Mouse (Mus musculus): Measurements from ENCODE around the gene Fam13c. TPM values are rescaled to one million over a fixed set of nuclear protein-coding genes. Genes with fewer than 3 reads are reported as not detected.

Fam13c gene
- total RNA-seq, 1 experiment from 2014 or later: not detected

DNA sequence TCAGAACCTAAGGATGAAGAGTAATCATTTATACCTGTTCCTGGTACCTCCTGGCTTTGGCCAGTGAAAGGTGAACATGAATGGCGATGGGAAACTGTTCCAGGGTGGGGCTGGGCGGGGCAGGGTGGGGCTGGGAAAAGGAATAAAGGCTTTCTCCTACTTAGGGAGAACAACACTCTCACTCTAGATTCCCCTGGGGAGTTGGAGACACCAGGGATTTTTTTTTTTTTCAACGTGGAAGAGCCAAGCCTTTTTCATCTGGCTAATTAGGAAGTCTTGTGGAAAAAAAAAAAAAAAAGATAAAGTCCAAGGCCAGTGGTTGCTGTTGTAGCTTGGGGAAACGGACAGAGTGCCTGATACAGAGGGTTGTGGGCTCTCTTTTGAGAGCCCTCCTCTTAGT is 7.5 kb downstream of the Fam13c start:
- ATAC-seq (replicated peaks in 1 of 2; ENCODE audit: insufficient read depth in 1 of 2, low FRiP score in 2 of 2, low TSS enrichment in 1 of 2, low read depth in 1 of 2, poor library complexity in 2 of 2, severe bottlenecking in 2 of 2): no peak

DNA sequence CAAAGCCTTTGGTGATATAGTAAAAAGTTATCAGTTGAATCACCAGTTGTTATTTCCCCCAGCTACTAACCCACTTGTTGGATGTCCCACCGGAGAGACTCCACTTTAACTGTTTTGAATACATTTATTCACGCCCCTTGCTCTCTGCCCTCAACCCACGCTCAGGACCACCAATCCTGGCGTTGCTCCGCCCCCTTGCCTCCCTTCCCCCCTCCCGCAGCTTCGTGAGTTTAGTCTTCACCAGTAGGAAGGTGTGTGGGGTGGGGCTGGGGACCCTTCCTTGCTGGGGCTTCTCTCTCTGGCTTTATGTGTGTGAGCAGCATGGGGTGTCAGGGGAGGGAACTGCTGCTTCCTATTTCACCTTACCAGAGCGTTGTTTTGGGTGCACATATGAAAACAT is 8.9 kb downstream of the Fam13c start:
- ATAC-seq (replicated peaks in 1 of 2; ENCODE audit: insufficient read depth in 1 of 2, low FRiP score in 2 of 2, low TSS enrichment in 1 of 2, low read depth in 1 of 2, poor library complexity in 2 of 2, severe bottlenecking in 2 of 2): no peak

DNA sequence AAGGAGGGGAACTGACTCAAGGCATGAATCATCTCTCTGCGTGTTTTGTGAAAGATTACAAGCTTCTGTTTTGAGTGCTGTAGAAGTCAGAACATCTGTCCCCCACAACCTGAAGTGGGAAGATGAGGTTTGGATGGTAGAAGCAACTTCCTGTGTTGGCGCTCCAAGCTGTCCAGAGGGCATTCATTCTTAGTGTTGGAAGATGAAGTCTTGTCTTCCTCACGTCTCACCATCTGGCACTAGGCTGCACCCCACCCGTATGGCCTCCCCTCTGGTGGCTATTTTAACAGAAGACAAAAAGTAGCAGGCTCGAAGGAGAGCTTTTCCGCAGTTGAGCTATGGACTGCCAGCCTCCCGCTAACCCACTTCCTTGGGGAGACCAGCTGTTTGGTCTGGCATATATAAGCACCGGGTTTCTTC is 15.6 kb downstream of the Fam13c start:
- ATAC-seq (replicated peaks in 1 of 2; ENCODE audit: insufficient read depth in 1 of 2, low FRiP score in 2 of 2, low TSS enrichment in 1 of 2, low read depth in 1 of 2, poor library complexity in 2 of 2, severe bottlenecking in 2 of 2): no peak

DNA sequence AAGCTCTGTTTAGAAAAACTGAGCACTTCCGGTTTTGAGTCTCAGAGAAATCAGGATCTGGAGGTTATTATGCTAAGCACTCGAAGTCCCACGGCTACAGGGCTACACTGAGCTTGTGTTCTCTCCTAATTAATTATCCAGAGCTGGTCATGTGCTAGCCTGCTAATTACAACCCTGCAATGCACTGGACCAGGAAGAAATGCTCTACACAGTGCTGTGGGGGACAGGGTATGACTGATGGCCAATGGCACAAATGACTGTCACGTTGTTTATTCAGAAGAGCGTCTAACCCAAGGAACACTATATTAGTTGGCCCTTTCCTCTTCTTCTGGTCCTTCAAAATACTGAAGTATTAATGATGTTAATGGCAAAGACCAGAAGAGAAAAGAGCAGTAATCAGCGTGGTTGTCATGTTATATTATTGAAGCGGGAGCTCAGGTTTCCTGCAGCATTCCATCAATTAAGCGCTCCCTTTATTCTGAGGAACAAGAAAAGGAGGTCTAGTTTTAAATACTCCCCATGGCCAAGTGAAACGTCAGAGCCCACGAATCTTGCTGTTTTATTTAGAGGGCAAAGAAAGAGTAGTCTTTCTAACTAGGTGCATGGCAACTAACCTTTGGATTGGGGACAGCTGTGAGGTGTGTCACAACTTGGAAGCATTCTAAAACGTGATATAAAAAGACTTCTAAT is 18.4 kb downstream of the Fam13c start:
- ATAC-seq (replicated peaks in 1 of 2; ENCODE audit: insufficient read depth in 1 of 2, low FRiP score in 2 of 2, low TSS enrichment in 1 of 2, low read depth in 1 of 2, poor library complexity in 2 of 2, severe bottlenecking in 2 of 2): no peak

DNA sequence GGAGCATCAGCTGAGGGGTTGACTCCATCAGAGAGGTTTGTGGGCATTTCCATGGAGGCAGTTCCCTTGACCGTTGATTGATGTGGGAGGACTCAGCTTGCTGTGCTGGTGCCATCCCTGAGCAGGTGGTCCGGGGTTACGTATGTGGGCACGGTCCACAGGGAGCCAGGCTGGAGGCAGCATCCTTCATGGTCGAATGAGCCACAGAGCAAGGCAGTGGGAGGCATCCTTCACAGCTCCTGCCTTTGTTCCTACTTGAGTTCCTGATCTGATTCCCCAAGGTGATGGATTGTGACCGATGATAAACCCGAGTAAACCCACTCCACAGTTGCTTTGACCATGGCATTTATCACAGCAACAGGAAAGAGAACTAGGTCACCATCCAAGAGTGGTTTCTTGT is 25.4 kb downstream of the Fam13c start:
- no peak for ATAC-seq (replicated peaks in 1 of 2; ENCODE audit: insufficient read depth in 1 of 2, low FRiP score in 2 of 2, low TSS enrichment in 1 of 2, low read depth in 1 of 2, poor library complexity in 2 of 2, severe bottlenecking in 2 of 2)

DNA sequence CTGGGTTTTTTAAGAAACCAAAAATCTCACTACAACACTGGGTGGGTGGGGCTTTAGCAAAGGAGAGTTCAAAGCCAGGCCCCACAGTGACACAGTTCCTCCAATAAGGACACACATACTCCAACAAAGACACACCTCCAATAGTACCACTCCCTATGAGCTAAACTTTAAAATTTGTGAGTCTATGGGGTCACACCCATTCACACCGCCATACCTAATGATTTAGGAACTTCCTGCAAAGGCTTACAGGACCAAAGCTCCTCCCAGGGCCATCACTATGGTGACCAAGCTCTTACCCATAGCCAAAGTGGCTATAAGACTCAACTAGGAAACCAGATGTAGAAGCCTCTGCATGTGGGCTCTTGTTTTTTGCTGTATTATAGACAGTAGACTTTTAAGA is 30.6 kb downstream of the Fam13c start:
- no peak for ATAC-seq (replicated peaks in 1 of 2; ENCODE audit: insufficient read depth in 1 of 2, low FRiP score in 2 of 2, low TSS enrichment in 1 of 2, low read depth in 1 of 2, poor library complexity in 2 of 2, severe bottlenecking in 2 of 2)

DNA sequence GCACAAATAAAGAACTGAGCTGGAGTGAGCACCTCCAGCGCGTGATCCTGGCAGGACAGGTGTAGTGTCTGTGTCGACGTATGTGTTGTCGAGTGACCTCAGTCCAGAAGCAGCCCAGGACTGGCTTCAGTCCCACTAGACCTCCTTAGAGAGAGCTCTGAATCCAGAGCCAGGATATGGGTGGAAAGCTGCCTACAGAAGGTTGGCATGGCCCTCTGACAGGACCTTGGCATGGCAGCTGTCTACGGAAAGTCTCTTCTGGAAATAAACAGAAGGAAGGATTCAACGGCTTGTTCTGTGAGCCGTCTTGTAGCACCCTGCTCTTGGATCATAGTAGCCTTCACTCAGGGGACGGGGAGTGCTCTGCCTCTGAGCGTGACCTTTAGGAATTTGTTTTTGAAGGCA is 37.5 kb downstream of the Fam13c start:
- ATAC-seq (replicated peaks in 1 of 2; ENCODE audit: insufficient read depth in 1 of 2, low FRiP score in 2 of 2, low TSS enrichment in 1 of 2, low read depth in 1 of 2, poor library complexity in 2 of 2, severe bottlenecking in 2 of 2): no peak

DNA sequence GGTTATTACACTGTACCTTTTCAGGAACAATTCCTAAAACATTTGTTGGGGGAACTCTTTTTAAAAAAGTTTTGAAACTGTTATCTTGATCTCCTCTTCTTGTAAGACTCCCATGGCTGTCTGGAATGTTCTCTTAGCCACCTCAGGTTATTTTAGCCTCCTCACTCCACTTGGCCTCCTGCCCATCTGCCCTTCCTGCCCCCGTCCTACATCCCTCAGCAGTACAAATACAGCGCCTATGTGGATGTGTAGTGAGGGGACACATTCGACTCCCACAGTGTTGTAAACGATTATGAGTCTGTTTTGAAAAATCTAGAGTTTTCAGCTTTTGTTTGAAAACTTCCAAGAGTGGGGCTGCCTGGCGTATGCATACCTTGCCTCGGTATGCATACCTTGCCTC is 43.5 kb downstream of the Fam13c start:
- ATAC-seq (replicated peaks in 1 of 2; ENCODE audit: insufficient read depth in 1 of 2, low FRiP score in 2 of 2, low TSS enrichment in 1 of 2, low read depth in 1 of 2, poor library complexity in 2 of 2, severe bottlenecking in 2 of 2): no peak

DNA sequence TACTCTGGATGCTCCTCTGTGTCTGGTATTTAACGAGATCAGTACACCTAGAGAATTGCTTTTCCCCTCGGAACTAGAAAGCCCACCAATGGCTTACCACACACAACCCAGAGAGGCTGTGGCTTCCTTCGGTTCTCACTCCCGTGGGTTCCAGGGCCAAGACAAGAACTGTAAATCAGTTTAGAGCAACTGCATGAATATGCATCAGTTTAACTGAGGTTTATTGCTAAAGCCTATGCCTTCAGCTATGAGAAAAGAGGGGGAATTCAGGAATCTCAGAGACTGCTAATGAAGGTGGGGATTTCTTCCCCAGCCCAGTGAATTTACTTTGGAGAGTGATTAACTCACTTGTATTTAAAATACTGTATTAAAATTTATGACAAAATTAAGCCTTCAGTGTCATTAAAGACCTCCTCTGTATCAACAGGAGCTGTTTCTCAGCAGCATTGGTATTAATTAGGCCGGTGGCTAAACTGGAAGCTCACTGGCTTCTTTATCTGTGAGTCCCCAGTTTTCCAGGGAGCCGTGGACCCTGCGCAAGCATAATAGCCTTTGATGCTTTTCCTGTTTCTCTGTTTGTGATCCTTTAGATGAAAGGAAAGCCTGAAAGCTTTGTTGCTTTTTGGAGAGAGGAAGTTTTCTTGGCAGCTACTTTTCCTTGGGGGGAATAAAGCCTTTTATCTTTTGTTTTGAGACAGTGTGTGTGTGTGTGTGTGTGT is 44.4 kb downstream of the Fam13c start:
- no peak for ATAC-seq (replicated peaks in 1 of 2; ENCODE audit: insufficient read depth in 1 of 2, low FRiP score in 2 of 2, low TSS enrichment in 1 of 2, low read depth in 1 of 2, poor library complexity in 2 of 2, severe bottlenecking in 2 of 2)

DNA sequence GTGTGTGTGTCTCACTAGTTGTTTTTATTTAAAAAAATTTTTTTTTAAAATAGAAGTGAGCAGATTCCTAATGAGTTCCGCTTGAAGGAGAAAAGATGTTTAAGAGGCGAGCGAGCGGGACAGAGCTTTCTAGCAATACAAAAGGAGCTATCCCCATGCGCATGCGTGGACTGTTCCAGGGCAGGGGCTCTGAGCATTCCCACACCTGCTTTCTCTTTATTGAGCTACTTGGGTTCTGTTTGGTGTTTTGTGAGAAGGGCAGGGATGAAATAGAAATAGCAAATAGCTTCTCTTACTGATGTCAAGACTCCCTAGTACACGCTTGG is 45.0 kb downstream of the Fam13c start:
- ATAC-seq (replicated peaks in 1 of 2; ENCODE audit: insufficient read depth in 1 of 2, low FRiP score in 2 of 2, low TSS enrichment in 1 of 2, low read depth in 1 of 2, poor library complexity in 2 of 2, severe bottlenecking in 2 of 2): no peak

DNA sequence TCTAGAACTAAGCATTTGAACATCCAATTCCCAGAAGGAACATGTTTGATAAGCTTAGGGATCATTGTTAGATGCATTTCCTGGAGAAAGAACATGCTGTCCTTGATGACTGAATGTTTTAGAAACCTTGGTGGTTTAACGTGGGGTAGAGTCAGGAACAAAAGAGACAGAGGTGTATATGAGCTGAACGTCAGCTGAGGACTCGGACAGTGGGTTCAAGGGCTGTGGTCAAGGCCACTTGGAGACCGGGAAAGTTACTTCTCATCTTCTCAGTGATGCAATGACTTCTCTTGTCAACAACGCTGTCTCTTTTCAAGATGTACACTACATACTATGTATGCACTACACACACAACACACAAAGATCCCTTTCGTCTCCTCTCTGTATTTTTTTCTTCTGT is 46.4 kb downstream of the Fam13c start:
- no peak for ATAC-seq (replicated peaks in 1 of 2; ENCODE audit: insufficient read depth in 1 of 2, low FRiP score in 2 of 2, low TSS enrichment in 1 of 2, low read depth in 1 of 2, poor library complexity in 2 of 2, severe bottlenecking in 2 of 2)

DNA sequence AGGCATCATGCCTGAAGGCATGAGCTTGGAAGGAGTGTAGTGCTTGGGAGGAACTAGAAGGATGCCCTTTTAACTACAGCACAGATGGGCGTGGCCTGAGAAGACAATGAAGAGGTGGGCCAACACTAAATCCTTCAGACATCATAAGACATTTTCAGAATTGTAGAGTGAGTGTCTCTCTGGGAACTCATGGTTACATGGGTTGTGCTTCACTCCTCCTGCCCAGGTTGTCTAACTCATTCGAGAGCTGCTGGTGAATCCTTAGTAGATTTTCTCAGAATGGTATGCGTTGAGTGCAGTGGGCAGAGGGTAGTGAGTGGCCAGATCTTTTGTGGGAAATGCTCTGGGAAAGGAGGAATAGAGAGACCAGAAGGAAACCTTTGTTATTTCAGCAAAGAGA is 53.6 kb downstream of the Fam13c start:
- ATAC-seq (replicated peaks in 1 of 2; ENCODE audit: insufficient read depth in 1 of 2, low FRiP score in 2 of 2, low TSS enrichment in 1 of 2, low read depth in 1 of 2, poor library complexity in 2 of 2, severe bottlenecking in 2 of 2): no peak

DNA sequence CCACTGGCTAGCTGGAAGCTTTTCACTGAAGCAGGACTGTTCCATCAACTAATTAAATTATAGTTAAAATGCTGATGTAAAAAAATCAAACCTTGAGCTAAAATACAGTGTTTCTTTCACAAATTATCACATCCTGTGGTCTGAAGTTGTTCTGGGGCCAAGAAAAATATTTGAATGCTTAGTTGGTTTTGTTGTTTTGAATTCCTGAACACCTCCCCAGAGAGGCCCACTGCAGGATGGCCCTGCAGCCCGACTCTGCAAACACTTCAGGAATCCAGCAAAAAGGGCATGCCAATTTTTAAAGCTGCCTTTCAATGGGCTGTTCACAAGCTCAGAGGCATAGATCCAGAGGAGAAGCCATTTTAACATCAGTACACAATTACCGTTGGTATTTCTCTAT is 54.2 kb downstream of the Fam13c start:
- no peak for ATAC-seq (replicated peaks in 1 of 2; ENCODE audit: insufficient read depth in 1 of 2, low FRiP score in 2 of 2, low TSS enrichment in 1 of 2, low read depth in 1 of 2, poor library complexity in 2 of 2, severe bottlenecking in 2 of 2)

DNA sequence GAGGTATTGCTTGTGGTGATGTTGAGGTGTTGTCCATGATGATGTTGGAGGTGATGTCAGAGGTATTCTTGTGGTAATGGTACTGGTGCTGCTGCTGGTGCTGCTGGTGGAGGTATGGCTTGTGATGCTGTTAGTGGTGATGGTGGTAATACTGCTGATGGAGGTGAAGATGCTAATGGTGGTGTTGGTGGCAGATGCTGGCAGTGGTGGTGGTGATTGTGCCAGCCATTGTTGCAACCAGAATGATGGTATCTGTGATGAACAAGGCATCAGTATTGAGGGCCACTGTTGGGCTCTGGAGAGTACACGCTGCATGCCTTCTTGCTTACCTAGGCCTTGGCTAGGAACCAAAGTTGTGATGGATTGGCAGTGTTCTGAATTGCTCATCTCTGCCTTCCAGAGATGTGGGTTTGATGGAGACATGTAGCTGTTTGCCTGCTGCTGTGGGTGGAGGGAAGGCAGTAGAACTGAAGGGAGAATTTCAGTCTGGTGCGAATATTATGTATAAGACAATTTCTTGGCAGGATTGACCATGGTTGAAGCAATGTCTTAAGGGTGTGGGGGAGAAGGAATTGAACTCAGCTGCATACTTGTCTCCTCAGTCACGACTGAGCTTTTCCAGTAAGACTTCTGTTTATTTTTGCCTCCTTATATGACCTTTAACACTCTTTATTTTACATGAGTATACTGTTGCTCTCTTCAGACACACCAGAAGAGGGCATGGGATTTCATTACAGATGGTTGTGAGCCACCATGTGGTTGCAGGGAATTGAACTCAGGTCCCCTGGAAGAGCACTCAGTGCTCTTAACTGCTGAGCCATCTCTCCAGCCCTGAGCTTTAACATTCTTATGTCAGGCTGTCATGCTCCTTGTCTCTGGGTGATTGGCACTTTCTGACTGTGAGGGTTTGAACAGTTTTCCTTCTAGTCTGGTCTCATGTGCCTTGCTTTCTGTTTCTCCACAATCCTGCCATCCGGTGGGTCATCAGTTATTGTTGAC is 55.1 kb downstream of the Fam13c start:
- no peak for ATAC-seq (replicated peaks in 1 of 2; ENCODE audit: insufficient read depth in 1 of 2, low FRiP score in 2 of 2, low TSS enrichment in 1 of 2, low read depth in 1 of 2, poor library complexity in 2 of 2, severe bottlenecking in 2 of 2)

DNA sequence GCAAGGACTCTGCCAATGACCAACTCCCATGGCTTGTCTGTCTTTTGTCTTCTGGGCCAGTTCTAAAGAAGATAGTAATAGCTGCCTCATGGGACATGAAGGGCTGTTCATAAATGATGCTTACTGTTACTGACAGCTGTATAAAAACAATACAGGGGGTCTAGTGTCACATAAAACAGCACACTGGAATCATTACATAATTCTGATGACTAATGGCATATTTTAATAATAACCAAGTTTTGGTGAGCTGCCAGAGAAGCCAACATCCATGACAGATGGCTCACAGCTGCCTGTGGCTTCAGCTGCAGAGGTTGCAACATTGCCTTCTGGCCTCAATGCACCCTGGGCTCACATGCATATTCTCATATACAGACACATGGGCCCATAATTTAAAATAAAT is 56.7 kb downstream of the Fam13c start:
- no peak for ATAC-seq (replicated peaks in 1 of 2; ENCODE audit: insufficient read depth in 1 of 2, low FRiP score in 2 of 2, low TSS enrichment in 1 of 2, low read depth in 1 of 2, poor library complexity in 2 of 2, severe bottlenecking in 2 of 2)

DNA sequence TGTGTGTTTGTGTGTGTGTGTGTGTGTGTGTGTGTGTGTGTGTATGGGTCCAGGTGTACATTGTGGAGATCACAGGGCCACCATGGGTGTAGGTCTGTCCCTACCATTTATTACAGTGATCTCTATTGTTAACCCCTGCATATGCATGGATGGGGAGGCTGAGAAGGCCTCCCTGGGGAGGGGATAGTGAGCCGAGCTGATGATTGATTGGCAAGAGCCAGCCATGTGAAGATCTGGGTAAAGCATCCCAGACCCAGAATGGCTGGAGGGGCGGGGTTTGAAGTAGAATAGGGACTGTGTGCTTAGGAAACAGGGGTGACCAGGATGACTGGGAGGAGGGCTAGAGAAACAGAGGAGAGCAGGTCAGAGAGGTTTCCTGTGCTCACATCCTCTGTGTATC is 58.0 kb downstream of the Fam13c start:
- no peak for ATAC-seq (replicated peaks in 1 of 2; ENCODE audit: insufficient read depth in 1 of 2, low FRiP score in 2 of 2, low TSS enrichment in 1 of 2, low read depth in 1 of 2, poor library complexity in 2 of 2, severe bottlenecking in 2 of 2)

DNA sequence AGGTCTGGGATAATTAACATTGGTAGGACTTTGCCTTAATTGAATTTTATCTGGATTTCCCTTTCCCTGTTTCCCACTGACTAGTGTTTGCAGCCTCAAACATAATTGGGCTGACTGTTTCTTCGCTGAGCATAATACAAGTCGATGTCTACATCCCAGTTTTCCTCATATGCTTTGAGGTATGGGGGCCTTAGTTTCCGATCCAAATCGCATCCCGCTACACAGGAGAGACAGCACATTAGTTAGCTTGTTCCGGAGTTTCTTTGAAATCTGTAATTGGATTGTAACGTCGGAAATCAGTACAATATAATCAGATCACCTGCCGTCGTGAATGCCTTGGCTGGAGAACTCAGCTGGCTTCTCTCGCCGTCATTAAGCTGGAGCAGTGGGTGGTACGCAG is 59.0 kb downstream of the Fam13c start:
- ATAC-seq (replicated peaks in 1 of 2; ENCODE audit: insufficient read depth in 1 of 2, low FRiP score in 2 of 2, low TSS enrichment in 1 of 2, low read depth in 1 of 2, poor library complexity in 2 of 2, severe bottlenecking in 2 of 2): no peak

DNA sequence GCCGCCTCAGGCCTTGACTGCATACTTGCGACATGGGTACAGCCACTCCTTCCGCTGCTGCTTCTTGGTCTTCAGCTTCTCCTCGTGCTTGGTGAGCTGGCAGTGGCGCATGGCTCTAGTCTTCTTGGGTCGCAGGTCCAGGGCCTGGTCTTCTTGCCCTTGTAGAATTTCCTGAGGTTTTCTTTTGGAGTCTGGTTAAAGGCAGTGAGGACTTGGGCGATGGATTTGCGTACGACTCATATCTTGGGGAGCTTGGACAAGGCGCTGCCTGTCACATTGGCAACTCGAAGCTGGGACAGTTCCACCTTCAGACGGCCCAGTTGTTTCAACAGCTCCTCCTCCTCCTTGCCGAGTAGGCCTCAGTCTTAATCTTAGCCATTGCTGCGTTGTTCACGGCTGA is 64.6 kb downstream of the Fam13c start:
- ATAC-seq (replicated peaks in 1 of 2; ENCODE audit: insufficient read depth in 1 of 2, low FRiP score in 2 of 2, low TSS enrichment in 1 of 2, low read depth in 1 of 2, poor library complexity in 2 of 2, severe bottlenecking in 2 of 2): no peak

All from hematopoietic stem cell, adult 5-6 weeks (primary cell).